Mouse (Mus musculus) ES-E14 (cell line): Measurements from ENCODE around the gene Bace2. TPM values are rescaled to one million over a fixed set of nuclear protein-coding genes. Genes with fewer than 3 reads are reported as not detected.

Experiments used
- DNase-seq: peaks from one replicate; pipeline ENCODE4 v3.0.0-alpha.2; 2013; ENCODE audit warnings: low read depth, low spot score
- H3K27ac ChIP-seq: 2 replicates; pipeline ENCODE4 v1.5.1; 2012; ENCODE audit warnings: low read depth, mild to moderate bottlenecking, low read length, moderate library complexity, mixed read lengths; ENCODE audit not compliant: poor library complexity, insufficient read depth, severe bottlenecking
- H3K36me3 ChIP-seq: 2 replicates; pipeline ENCODE4 v1.6.1; 2012; ENCODE audit warnings: mild to moderate bottlenecking, low read length, moderate library complexity, mixed read lengths; ENCODE audit not compliant: control insufficient read depth, poor library complexity, insufficient read depth, severe bottlenecking
- H3K4me1 ChIP-seq, 2 experiments: fragments of 150-350 bp in 1 of 2; sonication (generic) in 1 of 2; 2 replicates each; pipeline ENCODE4 v1.6.1; 2012; ENCODE audit warnings: low read length in 2 of 2, mild to moderate bottlenecking in 1 of 2, mixed read lengths in 1 of 2; ENCODE audit not compliant: control insufficient read depth in 2 of 2, insufficient read depth in 2 of 2, poor library complexity in 1 of 2
- H3K4me3 ChIP-seq, 2 experiments: fragments of 150-350 bp in 1 of 2; sonication (generic) in 1 of 2; 2 replicates each; pipeline ENCODE4 v1.5.1; 2012; ENCODE audit warnings: low read length in 2 of 2, low read depth in 1 of 2, mild to moderate bottlenecking in 1 of 2, mixed read lengths in 1 of 2; ENCODE audit not compliant: insufficient read depth in 1 of 2, poor library complexity in 1 of 2, severe bottlenecking in 1 of 2
- H3K9ac ChIP-seq: 2 replicates; pipeline ENCODE4 v1.6.1; 2012; ENCODE audit warnings: low read depth, mild to moderate bottlenecking, low read length, mixed read lengths; ENCODE audit not compliant: poor library complexity, insufficient read depth, severe bottlenecking
- H3K9me3 ChIP-seq: fragments of 150-350 bp; sonication (generic); 2 replicates; pipeline ENCODE4 v1.6.1; 2012; ENCODE audit warnings: low read depth, mild to moderate bottlenecking, low read length; ENCODE audit not compliant: control insufficient read depth, insufficient read depth
- CHD2 ChIP-seq: IDR thresholded peaks from 2 replicates; pipeline ENCODE4 v1.6.1; 2014; ENCODE audit warnings: mild to moderate bottlenecking, low read depth, low read length, inconsistent platforms
- HCFC1 ChIP-seq: IDR thresholded peaks from 2 replicates; pipeline ENCODE4 v1.6.1; 2012; ENCODE audit warnings: low read length, inconsistent platforms, borderline replicate concordance; ENCODE audit not compliant: insufficient read depth
- MAFK ChIP-seq: IDR thresholded peaks from 2 replicates; pipeline ENCODE4 v1.6.1; 2014; ENCODE audit warnings: mild to moderate bottlenecking, low read depth, low read length, inconsistent platforms; ENCODE audit not compliant: insufficient read depth
- ZC3H11A ChIP-seq: IDR thresholded peaks from 2 replicates; pipeline ENCODE4 v1.6.1; 2012; ENCODE audit warnings: low read depth, mild to moderate bottlenecking, inconsistent platforms, low read length, borderline replicate concordance
- ZNF384 ChIP-seq: IDR thresholded peaks from 2 replicates; pipeline ENCODE4 v1.6.1; 2012; ENCODE audit warnings: low read depth, low read length, inconsistent platforms
- in situ Hi-C, 2 experiments: fragments of 600-800 bp; cut with MboI; formaldehyde crosslinking; loops; one replicate each; pipeline ENCODE4 v1.15.1; 2025; ENCODE audit warnings: low sequenced_read_pairs in 2 of 2, inconsistent platforms in 1 of 2; ENCODE audit not compliant: unreplicated experiment in 2 of 2
- total RNA-seq: library from RNA; depleted of rRNA; stranded (reverse); fragments of 300-350 nt; gene quantifications from 2 replicates; pipeline ENCODE4 v1.2.3, GENCODE M21; 2012; rRNA removed

Bace2 gene
- 0.11 and 0.54 TPM in 2 replicates for total RNA-seq

DNA sequence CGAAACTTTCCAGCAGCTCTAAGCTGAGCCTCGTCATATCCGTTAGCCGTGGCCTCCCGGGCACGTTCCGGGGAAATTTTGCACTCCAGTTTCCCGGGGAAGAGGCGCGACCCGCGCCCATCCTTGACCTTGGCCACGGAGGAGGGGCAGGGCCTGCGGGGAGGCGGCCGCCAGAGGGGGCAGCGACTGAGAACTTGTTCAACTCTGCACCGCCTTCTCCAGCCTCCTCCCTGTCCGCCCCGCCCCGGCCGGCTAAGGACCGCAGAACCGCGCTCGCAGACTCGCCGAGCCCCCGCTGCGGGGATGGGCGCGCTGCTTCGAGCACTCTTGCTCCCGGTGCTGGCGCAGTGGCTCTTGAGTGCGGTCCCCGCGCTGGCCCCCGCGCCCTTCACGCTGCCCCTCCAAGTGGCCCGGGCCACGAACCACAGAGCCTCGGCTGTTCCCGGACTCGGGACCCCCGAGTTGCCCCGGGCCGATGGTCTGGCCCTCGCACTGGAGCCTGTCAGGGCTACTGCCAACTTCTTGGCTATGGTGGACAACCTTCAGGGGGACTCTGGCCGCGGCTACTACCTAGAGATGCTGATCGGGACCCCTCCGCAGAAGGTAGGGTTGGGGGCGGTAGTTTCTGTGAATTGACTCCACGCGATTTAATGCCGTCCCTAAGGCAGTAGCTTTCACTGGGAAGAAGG is at the start of gene Bace2:
Gene Bace2 (plus strand): TSS at position 244 of the 689 bp plus-strand sequence.
- no peak within 1 kb of the TSS for H3K27ac ChIP-seq
- in situ Hi-C loops, result no loop called here
- no peak for TF ChIP-seq ZC3H11A
- no peak for TF ChIP-seq ZNF384
- TF ChIP-seq CHD2, result no peak
- peak within 1 kb of the TSS; percentile 58 to 69 for H3K4me3 ChIP-seq
- H3K4me1 ChIP-seq, result no peaks in the 10 kb centered on the region
- H3K36me3 ChIP-seq, result no peaks in the 10 kb centered on the region
- no peaks in the 10 kb centered on the region for H3K9me3 ChIP-seq
- DNase-seq, result peak; percentile 35
- 0 out of 2 replicates have a peak within 1 kb of the TSS, but pooled peaks have one; percentile 4 for H3K9ac ChIP-seq

DNA sequence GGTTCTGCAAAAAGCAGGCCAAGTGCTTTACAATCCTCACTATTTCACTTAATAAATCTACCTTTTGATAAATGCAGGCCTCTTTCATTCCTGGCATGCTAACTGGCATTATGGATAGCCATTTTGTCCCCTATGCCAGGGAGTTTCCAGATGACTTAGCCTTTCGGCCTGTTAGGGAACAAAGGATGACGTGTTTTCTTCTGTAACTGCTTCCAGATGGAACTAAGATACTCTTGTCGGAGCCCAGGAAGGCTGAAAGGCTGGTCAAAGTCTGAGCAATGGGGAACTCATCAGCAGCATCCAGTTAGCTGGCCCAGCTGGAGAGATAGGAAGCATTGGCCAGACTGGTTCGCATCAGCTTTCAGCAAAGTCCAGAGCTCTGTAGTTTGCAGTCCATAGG is 48.9 kb upstream of the Bace2 start:
- H3K4me3 ChIP-seq, result no peak overlapping the region
- no peaks in the 10 kb centered on the region for H3K9me3 ChIP-seq
- in situ Hi-C loops, result no loop called here
- no peak overlapping the region for H3K27ac ChIP-seq
- no peaks in the 10 kb centered on the region for H3K36me3 ChIP-seq
- no peak for DNase-seq
- H3K4me1 ChIP-seq, result no peaks in the 10 kb centered on the region
- no peak overlapping the region for H3K9ac ChIP-seq
- no peak for TF ChIP-seq CHD2
- no peak for TF ChIP-seq MAFK
- TF ChIP-seq ZNF384, result no peak

DNA sequence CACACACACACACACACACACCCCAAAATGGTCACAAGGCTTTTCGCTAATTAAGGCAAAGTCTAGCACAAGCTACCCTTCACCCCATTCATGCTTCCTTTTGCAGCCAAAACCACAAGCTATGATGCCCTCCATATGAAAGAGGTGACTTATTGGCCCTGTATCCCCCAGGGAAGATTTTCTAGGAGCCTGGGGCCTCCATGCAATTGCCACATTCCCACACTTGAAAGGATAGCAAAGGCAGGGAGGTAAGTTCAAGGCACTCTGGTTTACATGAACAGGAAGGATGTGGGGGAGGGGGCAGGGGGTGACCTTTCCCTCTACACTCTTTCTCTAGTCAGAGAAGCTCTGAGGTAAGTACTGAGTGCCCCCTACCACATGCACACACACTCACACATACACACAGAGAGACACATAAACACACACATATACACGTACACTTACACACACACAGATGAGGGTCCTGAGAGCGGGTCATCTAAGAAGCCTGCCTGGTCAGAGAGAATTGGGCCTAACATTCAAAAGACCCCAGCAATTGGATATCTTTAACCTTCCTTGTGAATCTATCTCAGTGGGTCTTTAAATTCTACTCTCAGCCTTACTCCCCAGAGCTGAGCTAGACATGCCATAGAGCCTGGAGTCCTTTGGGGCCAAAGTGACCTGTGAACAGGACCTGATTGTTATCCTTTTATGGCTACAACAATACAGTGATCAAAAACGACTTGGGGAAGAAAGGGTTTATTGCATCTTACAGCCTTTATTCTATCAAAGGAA is 46.6 kb upstream of the Bace2 start:
- no peak overlapping the region for H3K4me3 ChIP-seq
- no peak for DNase-seq
- TF ChIP-seq MAFK, result no peak
- TF ChIP-seq CHD2, result no peak
- TF ChIP-seq HCFC1, result no peak
- TF ChIP-seq ZNF384, result no peak
- no peak for TF ChIP-seq ZC3H11A
- no peaks in the 10 kb centered on the region for H3K9me3 ChIP-seq
- H3K27ac ChIP-seq, result no peak overlapping the region
- in situ Hi-C loops, result loop anchor here in 1 of 2 experiments (10.0 kb wide), 2 partner anchors 205 to 285 kb away; partner anchors contain the start of gene Fam3b
- peaks cover 0 to 6% of the 10 kb centered on the region in 2 experiments; a peak in 1 of 4 replicates for H3K4me1 ChIP-seq
- H3K36me3 ChIP-seq, result no peaks in the 10 kb centered on the region
- no peak overlapping the region for H3K9ac ChIP-seq

DNA sequence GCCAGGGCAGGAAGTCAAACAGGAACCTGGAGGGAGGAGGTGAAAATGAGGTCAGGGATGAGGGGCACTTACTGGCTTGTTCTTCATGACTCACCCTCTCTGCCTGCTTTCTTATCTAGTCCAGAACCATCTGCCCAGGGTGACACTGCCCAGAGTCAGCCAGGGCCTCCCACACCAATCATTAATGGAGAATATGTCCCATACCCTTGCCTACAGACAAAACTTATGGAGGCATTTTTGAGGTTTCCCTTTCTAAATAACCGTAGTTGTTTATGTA is 46.0 kb upstream of the Bace2 start:
- Histone ChIP-seq H3K27ac (no peak overlapping the region), H3K4me3 (no peak overlapping the region), H3K9me3 (no peaks in the 10 kb centered on the region), H3K4me1 (peaks cover 0 to 6% of the 10 kb centered on the region in 2 experiments; a peak in 1 of 4 replicates), H3K9ac (no peak overlapping the region), H3K36me3 (no peaks in the 10 kb centered on the region)
- no peak for TF ChIP-seq ZC3H11A
- TF ChIP-seq MAFK, result no peak
- TF ChIP-seq CHD2, result no peak
- no peak for TF ChIP-seq ZNF384
- in situ Hi-C loops, result loop anchor here in 1 of 2 experiments (10.0 kb wide), 2 partner anchors 204 to 284 kb away; partner anchors contain the start of gene Fam3b
- DNase-seq, result no peak
